In the genomic region with DNA sequence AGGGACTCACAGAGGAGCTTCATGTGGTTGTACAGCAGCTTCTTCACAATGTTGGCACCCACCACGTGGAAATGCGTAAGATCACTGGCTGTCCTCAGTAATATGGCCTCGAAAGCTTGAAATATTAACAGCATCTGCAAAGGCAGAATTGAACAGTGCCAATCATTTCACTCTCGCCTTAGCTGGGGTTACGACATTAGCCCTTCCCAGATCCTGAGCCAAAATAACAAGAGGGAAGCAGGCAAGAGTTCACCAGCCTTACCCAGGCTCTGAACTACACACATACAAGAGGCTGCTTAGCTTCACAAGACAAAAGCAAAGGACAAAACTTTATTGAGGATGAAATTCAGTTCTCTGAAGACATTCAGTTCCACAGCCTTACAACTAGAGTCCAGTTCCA, we compare ENCODE assay signal across 26 mouse cellular contexts. TPM values are rescaled to one million over a fixed set of nuclear protein-coding genes. Genes with fewer than 3 reads are reported as not detected.
"Had no signal": no experiment of that assay in that cellular context is flagged by ENCODE, and none has a peak within 500 bp of the region (broad histone marks: within the 10 kb centered on the region; RNA-seq: fewer than 3 reads in every experiment).

No protein-coding gene starts in this region.

- H3K4me3 ChIP-seq: gastrocnemius, adult 2 months; heart, embryonic 10.5 days; heart, embryonic 12.5 days; hindbrain, embryonic 13.5 days; hindbrain, embryonic 15.5 days; layer of hippocampus, adult 2 months; left cerebral cortex, adult 2 months; limb, embryonic 10.5 days; limb, embryonic 12.5 days; liver, embryonic 12.5 days had no signal

- H3K27ac ChIP-seq: gastrocnemius, adult 2 months; heart, embryonic 10.5 days; hindbrain, embryonic 13.5 days; hindbrain, embryonic 15.5 days; hindbrain, postnatal 0 days; layer of hippocampus, adult 2 months; left cerebral cortex, adult 2 months; limb, embryonic 10.5 days; limb, embryonic 12.5 days; liver, embryonic 12.5 days; liver, embryonic 14.5 days had no signal

- ATAC-seq: hindbrain, postnatal 0 days; intestine, embryonic 16.5 days; liver, embryonic 12.5 days had no signal

- DNase-seq: gastrocnemius, adult 2 months; gastrocnemius, postnatal 10 days; gastrocnemius, postnatal 25 days; heart, adult 18-20 months; heart, postnatal 14 days; heart, postnatal 36 days; kidney, adult 18-20 months; kidney, adult 8-10 months; kidney, postnatal 10 days; kidney, postnatal 25 days; kidney, postnatal 4 days; liver had no signal

RNA-seq across cellular contexts. Expression of a gene that starts 22.1 kb away (rescaled TPM):
- total RNA-seq: granulocyte monocyte progenitor cell, adult 5-6 weeks; hematopoietic stem cell, adult 5-6 weeks had no signal
